In the genomic region with DNA sequence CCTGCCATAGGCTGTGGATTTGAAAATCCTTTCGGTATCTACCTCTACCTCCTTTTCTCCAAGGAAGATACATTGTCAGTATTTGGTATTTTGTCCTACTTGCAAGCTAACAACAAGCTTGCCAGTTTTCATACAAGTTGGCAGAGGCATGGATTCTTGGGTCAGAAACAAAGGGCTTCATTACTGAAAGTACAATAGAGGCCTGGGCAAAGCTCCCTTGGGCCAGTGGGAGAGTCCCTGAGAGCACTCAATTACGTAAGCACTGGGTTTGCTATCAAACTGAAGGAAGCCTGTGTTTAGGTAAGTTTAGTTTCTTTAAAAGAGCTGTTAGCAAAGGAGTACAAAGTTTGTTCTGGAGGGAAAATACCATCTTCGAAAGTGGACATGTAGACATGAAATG, we compare ENCODE assay signal across 20 mouse cellular contexts. TPM values are rescaled to one million over a fixed set of nuclear protein-coding genes. Genes with fewer than 3 reads are reported as not detected.
DNase-seq lines count a peak whose midpoint lies in the region; ATAC-seq lines count a peak whose summit lies in the region.
"Had no signal": no experiment of that assay in that cellular context is flagged by ENCODE, and none has a peak within 500 bp of the region (broad histone marks: within the 10 kb centered on the region; RNA-seq: fewer than 3 reads in every experiment).

No protein-coding gene starts in this region.

- DNase-seq in cerebellum, adult 11 months, result peak; percentile 2
- no peak for DNase-seq in cerebellum, adult 8-10 months
- DNase-seq in frontal cortex, postnatal 10 days (ENCODE audit: low spot score in 2 of 2), result no peak
- DNase-seq in lung, postnatal 36 days, result peak; percentile 32
- DNase-seq in lung, postnatal 14 days, result no peak
- DNase-seq: adrenal gland, postnatal 14 days; cerebellum, postnatal 14 days; gastrocnemius, postnatal 10 days; heart, postnatal 10 days; kidney, adult 11 months; kidney, postnatal 14 days; liver; lung, adult 2 months; right cerebral cortex, postnatal 14 days; thymus, postnatal 14 days had no signal

- ATAC-seq in frontal cortex, adult (ENCODE audit: low TSS enrichment), result peak; percentile 32; the same call in 1 of the 2 replicates
- ATAC-seq in activated CD4-positive, CD25-positive, alpha-beta regulatory T cell, adult 4 months, result no peak
- ATAC-seq: forebrain, embryonic 13.5 days; inflammation-experienced regulatory T-cells, adult 6 months; Patski had no signal

RNA-seq across cellular contexts. Expression of a gene that starts 1.5 kb away (rescaled TPM):
- 1 to 10 TPM; 1.5 to 2.1 TPM for polyA plus RNA-seq in activated CD4-positive, CD25-positive, alpha-beta regulatory T cell, adult 4 months (2017; shearing (Covaris generic))

RNA-seq across cellular contexts. Expression of a gene that starts 16.5 kb away (rescaled TPM):
- polyA plus RNA-seq in activated CD4-positive, CD25-positive, alpha-beta regulatory T cell, adult 4 months (2017; shearing (Covaris generic)), result 10 to 100 TPM; 25.1 to 32.1 TPM

Comparison
In these comparisons a context has a peak if more than half of its experiments do, and no peak if none do; other contexts are left out.
1. DNase-seq: peak in cerebellum, adult 11 months (single experiment) and lung, postnatal 36 days (single experiment); none in cerebellum, adult 8-10 months (single experiment), frontal cortex, postnatal 10 days (0 of 2) and lung, postnatal 14 days (single experiment).